Mouse (Mus musculus) kidney, adult 8-10 months (tissue): Measurements from ENCODE around the gene Clps.
"Not testable (repeated sequence)": the region's sequence is repeated elsewhere in the genome, so short reads cannot be mapped to it uniquely, and the experiment has no call there.

Source experiments
- DNase-seq, 2 experiments: peaks; one replicate each; pipeline ENCODE4 v3.0.0; 2022

The Clps gene

GRCm38 (mm10) chr17:28560598-28560997, at the start of gene Clps:
Gene Clps (minus strand): TSS chr17:28560766.
- no peak for DNase-seq

GRCm38 (mm10) chr17:28609543-28609942, 49.0 kb upstream of the Clps start:
- DNase-seq, result no peak

GRCm38 (mm10) chr17:28601557-28602250, 41.1 kb upstream of the Clps start:
- DNase-seq, result peak in 1 of 2 experiments; percentile 14

GRCm38 (mm10) chr17:28600780-28601179, 40.2 kb upstream of the Clps start:
- no peak for DNase-seq

- DNase-seq, result no peak
Measured at GRCm38 (mm10) chr17:28593965-28594364, 33.4 kb upstream of the Clps start.

- peak; percentile 58 to 65 for DNase-seq
Measured at GRCm38 (mm10) chr17:28592998-28593397, 32.4 kb upstream of the Clps start.

- DNase-seq, result no peak
Measured at GRCm38 (mm10) chr17:28591476-28591875, 30.9 kb upstream of the Clps start.

GRCm38 (mm10) chr17:28590596-28590995, 30.0 kb upstream of the Clps start:
- no peak for DNase-seq

- no peak for DNase-seq
Measured at GRCm38 (mm10) chr17:28588591-28588990, 28.0 kb upstream of the Clps start.

GRCm38 (mm10) chr17:28586509-28586908, 25.9 kb upstream of the Clps start:
- no peak for DNase-seq

- no peak for DNase-seq
Measured at GRCm38 (mm10) chr17:28581056-28581455, 20.5 kb upstream of the Clps start.

- DNase-seq, result peak; percentile 19 to 70
Measured at GRCm38 (mm10) chr17:28580396-28580795, 19.8 kb upstream of the Clps start.

GRCm38 (mm10) chr17:28575244-28576125, 14.9 kb upstream of the Clps start, which contains the start of gene Lhfpl5:
Gene Lhfpl5 (plus strand): TSS chr17:28575641.
- DNase-seq, result peak in 1 of 2 experiments; percentile 9

GRCm38 (mm10) chr17:28572941-28573340, 12.4 kb upstream of the Clps start:
- DNase-seq, result no peak

- no peak for DNase-seq
Measured at GRCm38 (mm10) chr17:28572521-28572920, 12.0 kb upstream of the Clps start.

GRCm38 (mm10) chr17:28571868-28572267, 11.3 kb upstream of the Clps start:
- DNase-seq, result peak in 1 of 2 experiments; percentile 28

GRCm38 (mm10) chr17:28567541-28567940, 7.0 kb upstream of the Clps start:
- no peak for DNase-seq

- no peak for DNase-seq
Measured at GRCm38 (mm10) chr17:28565181-28565580, 4.6 kb upstream of the Clps start.

- DNase-seq, result no peak
Measured at GRCm38 (mm10) chr17:28561613-28562012, 1.0 kb upstream of the Clps start.

GRCm38 (mm10) chr17:28557772-28558171, 2.8 kb downstream of the Clps start:
- DNase-seq, result no peak

- no peak for DNase-seq
Measured at GRCm38 (mm10) chr17:28556635-28557396, 3.8 kb downstream of the Clps start.

GRCm38 (mm10) chr17:28554021-28554420, 6.5 kb downstream of the Clps start:
- not testable (repeated sequence) for DNase-seq
